Mouse (Mus musculus) spleen, adult 18-20 months (tissue): Measurements from ENCODE around the gene Arf3.

ENCODE experiments used
- DNase-seq, 2 experiments: peaks; one replicate each; pipeline ENCODE4 v3.0.0; 2022; ENCODE audit warnings: mixed read lengths in 2 of 2

Gene Arf3

GRCm38 (mm10) chr15:98790761-98791160, 27.7 kb upstream of the Arf3 start:
- DNase-seq = no peak

GRCm38 (mm10) chr15:98789661-98790535, 26.9 kb upstream of the Arf3 start, which contains the start of gene Wnt1:
Wnt1 (plus strand) TSS chr15:98789857.
- peak in 1 of 2 experiments; percentile 70 for DNase-seq

- no peak for DNase-seq
These were observed 26.1 kb upstream of the Arf3 start for GRCm38 (mm10) chr15:98788972-98789660.

- DNase-seq = no peak
These were observed 24.9 kb upstream of the Arf3 start for GRCm38 (mm10) chr15:98787930-98788329.

GRCm38 (mm10) chr15:98785744-98786143, 22.7 kb upstream of the Arf3 start:
- no peak for DNase-seq

GRCm38 (mm10) chr15:98781166-98781565, 18.2 kb upstream of the Arf3 start:
- DNase-seq = no peak

- no peak for DNase-seq
These were observed 17.6 kb upstream of the Arf3 start for GRCm38 (mm10) chr15:98780573-98780972.

GRCm38 (mm10) chr15:98780075-98780474, 17.1 kb upstream of the Arf3 start:
- DNase-seq = no peak

- no peak for DNase-seq
These were observed 15.8 kb upstream of the Arf3 start for GRCm38 (mm10) chr15:98778806-98779205.

GRCm38 (mm10) chr15:98778191-98778770, 15.3 kb upstream of the Arf3 start:
- DNase-seq = no peak

- DNase-seq = no peak
These were observed 14.7 kb upstream of the Arf3 start, which contains the start of gene Wnt10b for GRCm38 (mm10) chr15:98777762-98778161. Wnt10b (minus strand) TSS chr15:98778150.

GRCm38 (mm10) chr15:98777005-98777616, 14.1 kb upstream of the Arf3 start:
- DNase-seq = no peak

- peak in 1 of 2 experiments; percentile 46 for DNase-seq
These were observed 13.4 kb upstream of the Arf3 start for GRCm38 (mm10) chr15:98776280-98777004.

- no peak for DNase-seq
These were observed 12.5 kb upstream of the Arf3 start for GRCm38 (mm10) chr15:98775533-98775932.

- DNase-seq = no peak
These were observed 11.1 kb upstream of the Arf3 start for GRCm38 (mm10) chr15:98774096-98774495.

- peak in 1 of 2 experiments; percentile 48 for DNase-seq
These were observed 9.6 kb upstream of the Arf3 start for GRCm38 (mm10) chr15:98772511-98773211.

- no peak for DNase-seq
These were observed 8.9 kb upstream of the Arf3 start for GRCm38 (mm10) chr15:98771813-98772425.

- DNase-seq = no peak
These were observed 5.2 kb upstream of the Arf3 start for GRCm38 (mm10) chr15:98768259-98768658.

GRCm38 (mm10) chr15:98765929-98766328, 2.9 kb upstream of the Arf3 start:
- DNase-seq = no peak

GRCm38 (mm10) chr15:98762201-98762621, 803 bp downstream of the Arf3 start:
- DNase-seq = peak; percentile 50 to 60

GRCm38 (mm10) chr15:98754125-98754524, 8.9 kb downstream of the Arf3 start:
- DNase-seq = no peak
